Mouse (Mus musculus) heart, postnatal 0 days (tissue): ENCODE measurements around the gene Ltbp1.

Experiments
- CTCF ChIP-seq: IDR thresholded peaks from 2 replicates; pipeline ENCODE4 v1.5.1; 2016; ENCODE audit warnings: antibody characterized with exemption, control low read depth, low read depth
- EP300 ChIP-seq: IDR thresholded peaks from 2 replicates; pipeline ENCODE4 v1.6.1; 2016; ENCODE audit warnings: antibody characterized with exemption, low read depth

DNA sequence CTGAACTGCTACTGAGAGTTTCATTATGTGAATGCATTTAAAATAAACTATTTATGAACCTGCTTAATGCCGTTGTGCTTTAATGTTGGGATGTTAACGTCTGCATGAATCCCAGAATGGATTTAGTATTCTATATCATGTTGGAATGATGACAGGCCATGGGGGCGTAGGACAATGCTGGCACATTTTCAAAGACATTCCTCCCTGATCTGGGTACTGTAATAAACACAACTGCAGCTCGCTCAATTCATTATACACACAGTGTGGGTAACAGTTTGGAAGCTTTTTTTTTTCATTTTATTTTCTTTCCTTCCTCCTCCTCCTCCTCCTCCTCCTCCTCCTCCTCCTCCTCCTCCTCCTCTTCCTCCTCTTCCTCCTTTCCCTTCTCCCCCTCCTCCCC lies 82.9 kb downstream of the Ltbp1 start:
- TF ChIP-seq EP300 (no peak), CTCF (no peak)
